Mouse (Mus musculus) testis, adult 2 months (tissue): ENCODE data around the gene Tpcn1.

Source experiments
- CTCF ChIP-seq: fragments of 200-500 bp; IDR thresholded peaks from 2 replicates; pipeline ENCODE4 v1.5.1; 2012; ENCODE audit warnings: low read depth, mild to moderate bottlenecking, inconsistent platforms, low read length, moderate library complexity; ENCODE audit not compliant: control insufficient read depth, insufficient read depth, insufficient replicate concordance
- POLR2A ChIP-seq: fragments of 200-500 bp; IDR thresholded peaks from 2 replicates; pipeline ENCODE4 v1.6.1; 2012; ENCODE audit warnings: low read depth, mild to moderate bottlenecking, inconsistent platforms, low read length, moderate library complexity; ENCODE audit not compliant: control insufficient read depth

DNA sequence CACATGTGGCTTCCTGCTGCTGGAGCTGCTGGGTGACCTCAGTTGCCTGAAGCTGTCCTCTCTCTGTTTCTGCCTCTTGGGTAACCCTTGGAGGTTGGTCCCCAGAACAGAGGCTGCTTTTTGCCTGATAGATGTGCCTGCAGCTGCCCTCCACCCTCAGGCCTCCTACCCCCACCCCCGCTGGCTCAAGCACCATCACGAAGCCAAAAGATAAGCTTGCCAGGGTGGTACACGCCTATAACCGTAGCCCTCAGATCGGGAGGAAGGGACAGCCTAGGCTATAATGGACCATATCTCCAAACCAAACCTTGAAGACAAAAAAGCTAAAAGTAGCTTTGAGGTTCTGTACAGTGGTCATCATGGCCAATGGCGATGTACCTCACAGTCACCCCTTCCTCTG is 11.2 kb upstream of the Tpcn1 start:
- no peak for TF ChIP-seq CTCF
- TF ChIP-seq POLR2A, result no peak
